Mouse (Mus musculus) adrenal gland, adult 8-10 months (tissue): ENCODE results near the gene Ptprn2. TPM values are rescaled to one million over a fixed set of nuclear protein-coding genes. Genes with fewer than 3 reads are reported as not detected.

Experiments
- DNase-seq: peaks from one replicate; pipeline ENCODE4 v3.0.0; 2022
- total RNA-seq, 4 experiments: library from RNA; stranded (reverse); gene quantifications; 2 replicates each; pipeline ENCODE4 v1.2.4; 2022

Ptprn2 gene
- total RNA-seq, 4 experiments from 2014 or later, result 24.1 to 40.1 (median 28.9) TPM

DNA sequence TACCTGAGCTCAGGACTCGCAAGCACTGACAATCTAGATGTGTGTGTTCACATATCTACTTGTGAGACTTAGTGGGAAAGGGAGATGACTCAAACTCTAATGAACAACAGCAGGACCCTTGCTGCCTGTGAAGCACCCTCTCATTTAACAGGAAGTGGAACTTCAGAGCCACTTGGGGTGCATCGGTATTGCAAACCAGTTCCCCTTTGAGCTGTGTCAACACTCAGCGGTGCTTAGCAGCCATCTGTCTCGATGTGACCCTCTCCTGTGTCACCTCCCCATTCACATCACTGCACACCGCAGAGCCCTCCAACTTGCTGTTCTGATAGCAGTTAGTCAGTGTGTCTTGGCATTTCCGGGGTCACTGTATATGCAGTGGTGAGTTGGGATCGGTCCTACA lies 592.1 kb downstream of the Ptprn2 start:
- DNase-seq, result no peak

DNA sequence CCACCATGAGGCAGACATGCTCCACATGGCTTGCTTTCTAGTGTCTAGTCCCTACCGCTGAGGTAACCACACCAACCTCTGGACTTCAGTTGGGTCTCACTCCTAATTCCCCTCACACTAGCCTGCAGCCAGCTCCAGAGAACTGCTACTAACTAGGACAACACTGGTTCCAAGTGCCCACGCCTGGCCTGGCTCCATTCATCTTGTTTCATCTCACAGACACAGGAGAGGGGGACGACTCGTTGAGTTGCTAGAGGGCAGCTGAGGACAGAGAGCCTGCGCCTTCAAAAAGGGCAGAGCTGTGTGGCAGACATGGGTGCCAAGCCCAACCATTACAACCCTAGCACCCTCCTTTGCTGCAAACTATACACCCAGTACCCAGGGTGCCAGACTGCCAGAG lies 593.4 kb downstream of the Ptprn2 start:
- DNase-seq, result no peak

GRCm38 (mm10) chr12:117079724-117080123 lies 594.2 kb downstream of the Ptprn2 start:
- DNase-seq, result no peak

DNA sequence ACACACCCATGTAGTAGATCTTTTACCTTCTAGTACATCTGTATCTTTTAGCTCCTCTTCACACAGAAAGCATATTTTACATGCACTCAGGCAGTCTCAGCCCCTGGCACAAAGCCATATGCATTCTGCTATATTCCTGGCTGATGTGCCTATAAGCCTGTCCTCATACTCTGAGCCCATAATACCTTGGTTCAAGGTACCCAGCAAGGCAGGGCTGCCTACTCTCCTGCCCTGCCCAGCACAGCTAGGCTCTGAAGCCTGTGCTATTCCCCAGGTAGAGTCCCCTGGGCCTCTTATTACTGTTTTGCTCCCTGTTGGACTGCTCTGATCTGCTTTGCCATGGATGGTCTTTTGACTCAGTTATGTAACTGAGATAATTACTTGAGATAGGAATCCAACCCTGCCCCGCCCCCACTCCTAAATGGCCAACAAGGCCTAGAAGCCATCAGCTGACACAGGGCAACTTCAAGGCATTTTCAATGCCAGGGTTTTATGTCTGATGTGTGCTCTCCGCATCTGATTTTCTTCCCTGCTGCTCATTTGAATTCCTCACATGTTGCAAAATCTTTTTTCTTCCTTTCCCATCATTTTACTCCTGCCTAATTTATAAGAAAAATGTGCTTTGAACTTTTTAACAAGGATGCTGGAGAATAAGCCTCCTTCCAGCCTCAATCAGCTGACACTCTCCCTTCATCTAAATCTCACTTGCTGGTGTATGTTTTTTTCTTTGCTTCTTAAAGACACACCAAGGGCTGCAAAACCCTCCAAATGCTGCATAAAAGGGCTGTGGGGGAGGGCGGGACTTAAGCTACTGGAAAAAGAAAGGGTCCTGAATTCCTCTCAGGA lies 598.6 kb downstream of the Ptprn2 start:
- no peak for DNase-seq

DNA sequence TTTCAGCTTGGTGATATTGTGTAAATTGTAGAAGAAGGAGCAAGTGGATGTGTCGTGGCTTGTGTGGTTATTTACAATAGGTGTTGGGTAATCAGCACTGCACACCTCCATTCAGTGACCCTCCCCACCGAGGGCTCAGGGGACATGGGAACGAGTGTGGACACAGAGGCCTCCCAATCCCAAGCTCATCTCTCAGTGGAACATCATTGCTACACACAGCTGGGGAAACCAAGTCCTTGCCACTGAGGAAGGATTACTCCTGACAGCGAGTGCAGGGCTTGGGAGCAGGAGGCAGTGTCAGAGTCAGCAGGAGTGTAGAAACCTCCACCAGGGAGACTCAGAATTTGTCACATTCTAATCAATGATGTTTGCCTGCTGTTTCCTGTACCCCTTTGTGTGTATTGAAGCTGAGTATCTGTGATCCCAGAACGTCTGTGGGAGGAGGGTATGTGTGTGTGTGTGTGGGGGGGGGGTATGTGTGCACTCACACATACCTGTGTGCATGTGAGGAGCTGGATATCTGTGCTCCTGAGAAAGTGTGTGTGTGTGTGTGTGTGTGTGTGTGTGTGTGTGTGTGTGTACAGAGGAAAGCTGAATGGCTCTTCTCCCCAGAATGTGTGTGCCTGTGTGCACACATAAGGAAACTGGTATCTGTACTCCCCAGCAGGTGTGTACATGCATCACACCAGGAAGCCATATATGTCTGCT lies 599.3 kb downstream of the Ptprn2 start:
- DNase-seq, result no peak

- DNase-seq, result peak; percentile 27
Measured at GRCm38 (mm10) chr12:117085661-117086335, 600.3 kb downstream of the Ptprn2 start.

DNA sequence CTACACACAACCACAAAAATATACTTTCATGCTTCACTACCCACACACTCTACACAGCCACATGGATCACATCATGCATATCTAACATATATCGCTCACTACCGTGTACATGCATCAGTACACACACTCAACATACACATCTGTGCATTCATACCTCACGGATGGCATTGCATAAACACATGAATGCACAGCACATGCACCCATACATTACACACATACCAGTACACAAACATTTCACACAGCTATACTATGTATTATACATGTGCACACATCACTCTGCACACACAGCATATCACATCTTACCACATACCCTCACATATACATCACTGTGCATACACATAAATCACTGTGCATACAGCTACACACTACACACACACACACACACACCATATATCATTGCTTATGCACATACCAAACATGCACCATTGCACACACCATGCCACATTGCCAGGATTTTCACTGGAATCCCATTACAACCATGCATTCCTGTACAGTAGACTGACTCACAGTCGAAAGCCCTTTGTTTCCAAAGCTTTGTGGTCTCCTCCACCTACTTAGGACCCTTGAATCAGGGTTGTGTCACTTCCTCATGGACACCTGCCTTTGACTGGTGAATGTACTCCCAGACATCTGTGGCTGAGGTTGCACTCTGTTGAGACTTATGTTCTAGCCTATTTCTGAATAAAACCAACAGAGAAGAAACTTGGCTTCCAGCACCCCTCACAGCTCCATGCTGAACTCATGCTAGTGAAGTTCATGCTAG lies 607.0 kb downstream of the Ptprn2 start:
- DNase-seq, result no peak

DNA sequence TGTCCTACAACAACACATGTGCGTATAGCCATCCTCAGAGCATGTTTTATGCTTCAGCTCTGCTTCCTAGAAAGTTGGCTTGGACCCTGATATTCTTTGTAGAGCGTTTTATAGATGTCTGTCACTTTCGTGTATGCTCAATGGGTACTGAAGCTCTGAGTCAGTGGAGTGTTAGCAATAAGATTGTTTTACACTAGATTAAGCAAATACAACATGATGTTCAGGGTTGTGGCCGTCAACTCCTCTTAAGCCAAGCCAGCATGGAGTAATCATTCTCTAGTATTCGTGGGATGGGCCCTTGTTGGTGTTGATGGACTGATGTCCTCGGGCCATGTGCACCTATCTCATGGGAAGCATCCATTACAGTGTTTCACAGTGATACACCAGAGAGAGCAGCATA lies 610.4 kb downstream of the Ptprn2 start:
- DNase-seq, result no peak

GRCm38 (mm10) chr12:117098295-117098694 lies 612.8 kb downstream of the Ptprn2 start:
- no peak for DNase-seq

- DNase-seq, result no peak
Measured at GRCm38 (mm10) chr12:117106696-117107095, 621.2 kb downstream of the Ptprn2 start.

GRCm38 (mm10) chr12:117107143-117107616 lies 621.7 kb downstream of the Ptprn2 start:
- DNase-seq, result peak; percentile 24

DNA sequence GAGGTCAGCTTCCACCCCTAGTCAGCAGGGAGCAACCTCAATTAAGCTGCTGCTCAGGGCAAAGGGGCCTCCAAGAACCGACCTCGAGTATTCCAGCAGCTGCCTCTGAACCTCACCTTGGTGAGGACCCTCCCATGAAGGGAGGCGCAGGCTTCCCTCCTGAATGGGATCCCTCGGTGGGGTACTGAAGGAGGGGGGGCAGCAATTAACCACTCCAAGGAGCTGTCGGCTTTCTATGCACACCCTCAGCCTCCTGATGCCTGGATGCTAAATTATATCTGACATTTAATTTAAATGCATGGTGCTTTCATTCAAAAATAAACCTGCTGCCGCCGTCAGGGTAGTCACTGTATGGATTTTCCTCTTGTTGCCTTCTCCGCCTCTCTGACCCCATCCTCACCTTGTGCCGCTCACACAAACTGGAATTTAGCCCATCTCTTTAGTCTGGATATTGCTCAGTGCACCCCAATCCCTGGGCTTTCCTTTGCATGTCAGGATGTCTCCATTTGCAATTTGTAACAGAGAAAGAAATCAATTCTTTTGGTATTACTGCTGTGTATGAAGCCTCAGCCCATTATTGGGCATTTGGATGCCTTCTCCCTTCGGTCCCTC lies 629.8 kb downstream of the Ptprn2 start:
- DNase-seq, result no peak

- no peak for DNase-seq
Measured at GRCm38 (mm10) chr12:117127078-117127477, 641.6 kb downstream of the Ptprn2 start.

DNA sequence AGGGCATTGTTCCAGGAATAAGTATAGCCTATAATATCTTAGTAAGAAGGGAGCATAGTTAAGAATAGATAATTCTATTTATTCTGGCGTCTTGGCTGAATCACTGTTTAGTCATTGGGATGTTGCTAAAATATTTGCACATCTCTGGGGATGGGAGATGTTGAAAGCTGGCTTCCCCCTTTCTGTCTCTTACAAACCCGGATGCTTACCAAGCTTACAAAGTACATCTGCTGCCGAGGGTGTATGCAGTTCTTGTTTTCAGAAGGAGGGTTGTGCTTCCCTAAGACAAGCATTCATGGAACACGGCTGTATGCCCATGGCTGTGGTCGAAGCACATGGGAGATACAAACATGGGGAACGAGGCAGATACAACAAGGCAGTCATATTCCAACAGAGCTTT lies 642.0 kb downstream of the Ptprn2 start:
- DNase-seq, result no peak

GRCm38 (mm10) chr12:117132095-117132494 lies 646.6 kb downstream of the Ptprn2 start:
- DNase-seq, result no peak

- no peak for DNase-seq
Measured at GRCm38 (mm10) chr12:117135205-117135604, 649.7 kb downstream of the Ptprn2 start.

DNA sequence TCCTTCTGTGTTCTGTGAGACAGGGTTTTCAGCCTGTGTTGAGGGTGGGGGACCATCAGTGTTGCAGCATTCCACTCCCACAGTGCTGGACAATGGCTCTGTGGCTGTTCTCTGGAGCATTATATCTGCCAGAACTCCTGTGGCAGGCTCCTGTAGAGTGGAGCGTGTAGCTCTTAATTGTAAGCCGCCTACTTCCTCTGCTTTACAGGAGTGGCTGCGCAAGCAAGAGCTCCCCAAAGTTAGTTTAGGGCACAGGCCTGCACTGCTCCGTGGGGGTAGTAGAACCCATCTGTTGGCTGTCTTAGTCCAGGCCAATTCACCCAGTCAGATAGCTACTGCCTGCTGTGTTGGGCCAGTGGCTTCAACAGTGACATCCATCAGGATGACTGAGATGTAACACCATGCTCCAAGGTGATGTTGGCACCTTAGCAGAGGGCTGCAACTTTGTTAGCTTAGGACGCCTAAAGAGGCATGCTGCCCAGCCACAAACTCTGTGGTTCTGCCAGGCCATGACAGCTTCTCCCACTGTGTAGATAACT lies 651.0 kb downstream of the Ptprn2 start:
- no peak for DNase-seq

- no peak for DNase-seq
Measured at GRCm38 (mm10) chr12:117140901-117141300, 655.4 kb downstream of the Ptprn2 start.

GRCm38 (mm10) chr12:117141394-117141793 lies 655.9 kb downstream of the Ptprn2 start:
- DNase-seq, result no peak

- DNase-seq, result no peak
Measured at GRCm38 (mm10) chr12:117149176-117149575, 663.7 kb downstream of the Ptprn2 start.

DNA sequence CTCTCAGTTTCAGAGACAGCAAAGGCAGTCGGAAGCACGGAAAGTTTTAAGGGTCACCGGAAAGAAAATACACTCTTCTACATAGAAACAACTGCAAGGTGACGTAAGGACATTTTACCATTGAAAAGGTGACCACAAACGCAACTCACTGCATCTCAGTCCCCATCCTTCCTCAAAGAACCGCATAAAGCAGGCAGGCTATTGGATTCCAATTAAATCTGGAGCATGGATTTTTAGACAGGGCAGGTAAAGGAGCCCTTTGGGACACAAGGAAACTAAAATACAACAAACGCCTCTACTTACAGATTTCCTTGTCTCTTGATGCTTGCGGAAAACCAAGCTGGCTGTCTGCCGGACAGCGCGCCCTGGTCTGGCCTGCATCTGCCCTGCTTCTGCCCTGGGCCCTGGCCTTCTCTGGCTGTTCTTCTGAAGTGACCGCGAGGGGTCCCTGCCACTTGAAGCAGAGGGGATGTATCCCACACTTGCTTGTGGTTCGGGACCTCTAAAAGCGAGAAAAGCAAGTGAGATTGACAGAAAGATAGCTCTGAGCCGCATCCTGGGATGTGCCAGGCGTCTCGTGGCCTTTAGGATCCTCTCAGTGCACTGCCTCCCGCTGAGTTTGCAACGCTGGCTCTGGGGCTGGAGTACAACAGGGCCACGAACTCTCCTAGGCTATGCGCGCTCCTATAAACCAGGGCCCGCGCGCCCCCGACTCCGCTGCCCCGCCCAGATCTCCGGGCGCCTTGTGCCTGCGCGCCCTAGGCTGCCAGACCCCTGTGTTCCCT lies 665.3 kb downstream of the Ptprn2 start:
- DNase-seq, result no peak
